Mouse (Mus musculus): ENCODE measurements at regions not wholly inside any gene's neighbourhood (a gene's known extent, or its start where the extent isn't known, plus 50 kb on each side); places are given as distances from the start of the nearest gene placed in this dataset.

DNA sequence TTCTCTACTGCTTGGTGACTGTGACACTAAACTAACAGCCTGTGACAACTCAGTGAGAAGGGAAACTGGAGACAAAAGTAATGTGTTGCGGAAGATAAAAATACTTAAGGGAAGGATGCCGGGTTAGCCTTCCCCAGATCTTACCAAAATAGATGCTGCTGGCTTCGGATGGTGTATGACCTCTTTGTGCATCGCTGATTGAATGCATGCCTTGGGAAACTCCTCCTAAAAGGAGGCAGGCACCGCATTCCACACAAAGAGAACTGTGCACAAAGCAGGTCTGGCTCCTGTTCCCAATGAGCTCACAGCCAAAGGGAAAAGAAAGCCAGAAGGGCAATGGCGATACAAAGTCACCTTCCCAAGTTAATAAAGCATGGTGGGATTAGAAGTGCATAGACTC lies 144.9 kb upstream of the Hnrnpa3 start:
- no peak for DNase-seq

DNA sequence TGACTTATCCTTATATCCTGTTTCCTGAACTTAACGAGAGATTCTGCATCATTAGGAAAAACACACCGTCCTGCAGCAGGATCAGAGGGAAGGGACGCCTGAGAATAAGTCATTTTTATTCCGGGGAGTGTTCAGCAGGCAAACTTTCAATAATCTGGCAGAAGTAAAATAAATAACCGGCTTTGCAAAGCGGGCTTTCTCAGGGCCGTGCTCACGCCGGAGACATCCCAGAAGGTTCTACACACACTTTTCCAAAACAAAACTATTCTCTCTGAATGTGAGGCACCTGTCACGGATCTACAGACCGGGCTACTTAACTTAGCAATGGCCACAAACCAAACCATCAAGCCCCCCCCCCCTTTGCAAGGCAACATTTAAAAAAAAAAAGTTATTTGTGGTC lies 142.8 kb upstream of the Hnrnpa3 start:
- DNase-seq, result no peak

DNA sequence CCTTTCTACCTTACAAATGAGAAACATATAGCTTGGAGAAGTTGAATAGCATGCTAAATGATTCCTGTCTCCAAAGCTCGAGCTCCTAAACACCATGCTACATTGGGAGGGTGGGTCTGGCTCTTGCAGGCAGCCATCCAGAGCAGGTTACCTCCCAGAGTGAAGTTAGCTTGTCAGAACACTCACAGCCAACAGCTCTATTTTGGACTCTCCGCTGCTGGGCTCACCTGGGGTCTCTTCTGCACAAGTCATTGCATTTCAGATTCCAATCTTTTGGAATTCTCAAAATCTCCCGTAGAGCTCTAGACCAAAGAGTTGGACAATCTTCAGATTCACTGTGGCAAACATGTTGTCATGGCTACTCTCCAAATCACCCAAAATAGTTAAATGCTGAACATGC lies 142.0 kb upstream of the Hnrnpa3 start:
- DNase-seq, result no peak

DNA sequence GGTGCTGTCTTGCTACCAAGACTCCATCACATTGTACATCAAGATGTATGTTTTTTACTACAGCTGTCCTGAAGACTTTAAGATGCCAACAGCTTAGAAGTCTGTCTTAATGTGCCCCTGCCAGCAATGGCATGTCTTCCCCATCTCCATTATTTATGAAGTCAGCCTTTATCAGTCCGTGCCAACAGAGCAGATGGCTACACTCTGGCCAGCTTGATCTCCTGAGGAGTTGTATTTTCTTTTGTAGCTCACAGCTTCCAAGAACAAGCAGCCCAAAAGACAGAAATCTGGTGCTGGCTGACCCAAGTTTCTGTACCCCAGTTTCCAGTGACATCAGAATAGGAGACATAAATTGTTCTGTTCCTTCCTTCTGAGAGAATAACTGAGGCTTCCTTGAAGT lies 140.5 kb upstream of the Hnrnpa3 start:
- no peak for DNase-seq

DNA sequence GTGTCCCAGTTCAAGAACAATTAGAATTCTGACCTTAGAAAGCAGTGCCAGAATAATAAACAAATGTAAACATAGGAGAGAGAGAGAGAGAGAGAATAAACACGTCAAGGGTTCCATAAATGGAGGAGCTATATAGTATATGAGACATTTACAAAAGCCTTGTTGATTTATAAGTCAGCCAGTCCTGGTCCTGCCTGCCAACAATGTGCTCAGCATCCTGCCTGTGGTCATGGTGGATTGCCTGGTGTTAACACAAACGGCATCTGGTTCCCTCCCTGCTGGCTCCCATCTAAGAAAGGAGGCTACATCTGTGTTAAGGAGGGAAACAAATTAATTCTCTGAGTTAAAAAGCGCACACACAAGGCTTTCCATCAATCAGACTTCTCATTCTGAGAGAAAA lies 133.5 kb upstream of the Hnrnpa3 start:
- no peak for DNase-seq

DNA sequence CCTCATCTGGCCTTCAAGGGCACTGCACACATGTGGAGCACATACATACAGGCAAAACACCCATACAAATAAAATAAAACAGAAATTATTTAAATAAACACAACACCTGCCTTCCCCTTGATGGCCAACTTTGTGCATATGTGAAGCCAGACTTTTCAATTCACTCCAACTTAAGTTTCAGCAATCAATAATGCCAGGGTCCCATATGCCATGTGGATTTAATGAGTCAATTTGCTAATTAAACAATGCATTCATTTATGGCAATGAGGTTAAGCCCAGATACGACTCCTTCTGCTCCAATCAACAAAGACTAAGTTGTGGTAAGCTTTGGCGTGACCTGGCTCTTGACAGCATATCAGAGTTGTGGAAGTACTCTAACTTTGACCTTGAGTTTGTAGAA lies 130.4 kb upstream of the Hnrnpa3 start:
- DNase-seq, result no peak

DNA sequence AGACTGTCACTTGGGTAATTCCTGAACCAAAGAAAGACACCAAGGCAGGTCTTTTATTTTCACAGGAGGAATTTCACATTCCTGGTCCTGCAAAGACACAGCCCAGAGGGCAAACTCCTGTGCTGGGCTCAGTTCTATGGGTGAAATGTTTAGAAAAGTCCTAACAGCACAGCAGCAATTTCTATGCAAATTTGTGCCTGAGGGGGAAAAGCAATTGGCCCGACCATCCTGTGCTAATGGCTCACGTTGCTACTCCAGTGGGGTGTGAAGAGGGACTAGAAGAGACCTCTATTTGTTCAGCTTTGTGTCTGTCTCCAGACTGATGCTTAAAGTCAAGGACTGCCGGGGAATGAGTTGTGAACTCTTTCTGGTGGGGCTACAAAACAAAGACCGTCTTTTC lies 120.9 kb upstream of the Hnrnpa3 start:
- no peak for DNase-seq

DNA sequence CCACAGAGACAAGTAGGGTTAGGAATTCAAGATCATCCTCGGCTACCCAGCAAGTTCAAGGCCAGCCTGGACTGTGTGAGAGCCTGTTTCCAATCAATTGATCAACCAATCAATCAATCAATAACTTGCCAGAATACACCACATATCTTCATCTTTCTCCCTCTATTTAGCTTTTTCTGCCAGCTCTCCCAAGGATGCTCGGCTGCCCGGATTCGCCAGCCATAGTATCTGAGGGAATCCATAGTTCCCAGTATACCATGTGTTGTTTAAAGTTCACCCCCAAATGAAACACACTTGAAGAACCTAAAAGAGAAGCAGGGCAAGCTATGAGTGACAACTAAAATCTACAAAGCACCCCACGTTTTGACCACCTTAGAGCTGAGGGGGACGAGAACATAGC lies 119.3 kb upstream of the Hnrnpa3 start:
- no peak for DNase-seq

DNA sequence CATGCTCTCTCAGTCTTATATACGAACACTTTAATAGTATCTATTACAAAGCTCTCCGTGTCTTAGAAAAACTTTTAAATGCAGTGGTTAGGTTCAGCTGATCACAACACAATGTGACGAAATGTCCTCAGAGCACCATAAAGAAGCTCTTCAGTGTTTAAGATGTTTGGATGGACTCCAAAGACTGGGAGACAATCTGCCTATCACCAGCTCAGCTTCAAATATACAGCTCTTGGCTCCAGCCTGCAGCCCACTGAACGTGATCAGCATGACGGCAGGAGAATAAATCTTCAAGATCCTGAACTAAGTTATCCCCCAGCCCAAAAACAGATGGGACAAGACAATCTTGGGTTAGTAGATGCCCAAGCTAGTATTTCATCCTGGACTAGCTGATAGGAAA lies 116.7 kb upstream of the Hnrnpa3 start:
- no peak for DNase-seq

DNA sequence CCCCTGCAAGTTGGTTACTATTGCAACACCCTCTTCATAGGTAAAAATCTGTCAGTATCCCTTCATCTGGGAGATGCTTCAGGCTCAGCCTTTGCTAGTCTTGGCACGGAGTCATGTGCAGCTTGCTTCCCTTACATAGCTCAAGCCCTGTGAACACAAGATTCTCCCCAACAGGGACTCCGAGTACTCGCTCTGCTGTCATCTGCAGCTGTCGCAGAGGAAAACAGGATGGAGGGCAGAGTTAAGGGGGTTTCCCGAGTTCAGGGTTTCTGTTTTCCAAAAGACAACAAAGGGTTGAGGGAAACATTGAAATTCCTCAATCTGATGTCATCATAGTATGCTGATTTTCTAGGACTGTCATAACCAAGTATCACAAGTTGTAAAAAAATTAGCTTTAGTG lies 116.3 kb upstream of the Hnrnpa3 start:
- DNase-seq, result peak; percentile 60

DNA sequence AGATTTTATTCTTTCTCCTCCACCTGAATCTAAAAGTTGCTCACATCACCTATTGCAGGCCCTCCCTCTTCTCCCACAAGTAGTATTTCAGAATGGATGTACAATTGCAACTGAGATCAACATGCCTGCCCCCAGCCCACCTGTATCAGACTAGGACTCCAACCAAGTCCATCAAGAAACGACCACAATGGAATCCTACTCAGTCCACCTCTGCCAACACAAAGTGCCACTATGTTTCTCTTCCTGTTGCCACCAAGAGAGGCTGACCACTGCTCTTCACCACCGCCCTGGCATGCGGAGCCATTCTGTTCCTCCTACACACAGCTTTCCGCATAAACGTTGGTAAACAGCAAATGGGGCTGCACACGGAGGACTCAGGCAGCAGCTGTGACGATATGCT lies 113.1 kb upstream of the Hnrnpa3 start:
- DNase-seq, result no peak

DNA sequence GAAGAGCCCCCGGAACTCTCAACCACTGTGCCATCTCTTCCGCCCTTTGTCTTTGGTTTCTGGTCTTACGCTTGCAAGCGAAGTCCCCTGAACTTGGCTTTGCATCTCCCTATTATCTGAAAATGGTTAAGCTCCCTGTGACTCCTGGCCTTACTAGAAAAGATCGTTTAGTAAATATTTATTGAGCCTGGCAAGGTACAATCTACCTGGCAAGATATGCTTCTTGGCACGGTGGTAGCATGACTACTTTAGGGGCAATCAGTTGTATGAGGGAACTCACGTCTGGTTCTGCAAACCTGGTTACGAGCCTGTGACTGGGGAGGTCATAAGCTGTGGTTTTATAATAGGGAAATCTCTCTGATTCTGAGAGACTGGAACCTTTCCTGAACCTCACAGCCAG lies 103.4 kb upstream of the Hnrnpa3 start:
- no peak for DNase-seq

DNA sequence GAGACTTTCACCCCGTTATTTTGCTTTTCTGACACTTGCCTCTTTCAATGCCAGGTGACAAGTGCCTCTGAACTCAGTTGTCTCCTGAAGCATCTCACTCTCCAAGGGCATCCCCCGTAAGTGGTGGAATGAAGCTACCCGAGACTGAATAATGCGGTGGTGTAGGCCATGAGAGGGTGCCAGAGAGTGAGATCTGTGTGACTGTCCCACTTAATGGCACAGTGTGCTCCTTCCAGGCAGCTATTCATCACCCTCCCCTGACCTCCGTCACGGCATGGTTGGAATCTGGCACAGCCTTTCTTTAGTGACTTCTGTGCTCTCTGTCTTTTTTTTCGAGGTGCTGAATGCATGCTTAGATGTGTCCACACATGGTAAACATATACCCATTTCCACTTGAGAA lies 102.3 kb upstream of the Hnrnpa3 start:
- DNase-seq, result peak; percentile 4

DNA sequence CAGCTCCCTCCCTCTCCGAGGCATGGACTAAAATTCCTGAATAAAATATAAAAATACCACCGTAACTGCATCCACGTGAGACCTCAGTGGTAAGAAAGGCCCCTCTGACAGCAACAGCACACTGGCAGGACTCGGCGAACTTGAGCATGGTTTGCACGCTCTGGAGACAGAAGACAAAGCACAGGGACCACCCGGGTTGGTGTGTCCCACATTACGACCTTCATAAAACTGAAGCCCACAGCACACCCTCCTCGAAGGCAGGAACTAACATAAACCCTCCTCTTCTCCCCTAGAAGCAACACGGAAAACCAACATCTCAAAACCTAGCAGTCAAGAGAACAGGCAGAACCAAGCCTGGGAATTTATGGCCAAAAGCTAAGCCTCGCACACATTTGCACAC lies 101.7 kb upstream of the Hnrnpa3 start:
- DNase-seq, result no peak

DNA sequence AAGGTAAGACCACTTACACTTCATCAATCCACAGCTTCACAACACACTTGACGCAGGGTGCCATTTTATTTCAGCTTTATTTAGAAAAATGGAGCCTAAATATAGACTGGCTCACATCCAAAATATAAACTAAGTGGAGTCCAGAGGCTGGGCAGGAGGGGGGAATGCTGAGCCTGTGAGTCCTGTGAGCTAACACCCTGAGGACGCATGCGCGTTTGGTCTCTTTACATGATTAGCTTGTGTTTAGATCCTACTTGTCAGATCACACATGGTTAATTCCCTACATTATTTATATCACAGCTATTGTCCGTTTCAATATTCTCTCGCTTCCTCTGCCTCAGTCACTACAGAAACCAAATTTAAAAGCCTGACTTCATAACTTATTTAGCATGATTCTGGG lies 99.1 kb upstream of the Hnrnpa3 start:
- peak; percentile 17 for DNase-seq

DNA sequence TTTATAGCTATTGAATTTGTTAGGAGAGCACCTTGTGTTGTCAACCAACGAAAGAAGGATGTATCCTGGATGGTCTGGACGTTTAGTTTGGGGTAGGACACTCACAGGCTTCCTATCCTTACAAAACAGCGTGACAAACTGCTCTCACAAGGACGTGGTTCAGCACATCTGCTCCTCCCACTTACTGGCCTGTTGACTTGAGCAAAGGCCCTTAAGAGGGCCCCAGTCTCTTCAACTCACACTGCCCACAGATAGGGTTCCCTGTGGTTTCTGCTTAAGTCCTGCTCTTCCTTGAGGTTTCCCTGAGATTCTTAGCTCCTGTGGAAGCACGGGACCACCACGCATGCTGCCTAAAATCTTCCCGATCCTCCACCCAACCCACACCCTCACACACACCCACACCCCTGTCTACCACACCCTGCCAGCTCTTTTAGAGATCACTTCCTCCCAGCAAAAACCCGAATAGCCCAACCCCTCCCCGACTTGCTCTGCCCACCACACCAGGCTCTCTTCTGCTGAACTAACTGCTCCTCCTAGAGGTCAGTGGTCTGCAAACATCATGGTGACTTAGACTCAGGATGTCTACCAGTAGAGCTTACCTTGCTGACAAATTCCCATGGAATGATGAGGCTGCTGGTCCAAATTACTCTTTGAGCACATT lies 95.7 kb upstream of the Hnrnpa3 start:
- DNase-seq, result peak; percentile 57

DNA sequence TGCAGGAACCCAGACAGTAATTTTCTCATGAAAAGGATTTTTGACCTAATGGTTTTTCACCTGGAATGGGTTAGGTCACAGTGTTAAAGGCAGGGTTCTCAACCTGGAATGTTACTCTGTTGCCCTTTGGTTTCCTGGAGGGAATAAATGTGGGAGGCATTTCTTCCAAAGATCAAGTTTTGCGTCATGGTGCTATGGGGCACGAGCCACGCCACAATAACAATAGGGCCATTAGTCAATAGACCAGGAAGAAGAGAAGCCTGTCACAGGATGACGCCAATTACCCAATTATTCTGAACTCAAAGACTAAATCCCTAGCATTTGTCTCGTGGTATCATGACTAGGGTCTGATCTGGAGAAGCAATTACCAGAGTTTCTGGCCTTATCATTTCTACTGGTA lies 94.3 kb upstream of the Hnrnpa3 start:
- DNase-seq, result peak; percentile 9

DNA sequence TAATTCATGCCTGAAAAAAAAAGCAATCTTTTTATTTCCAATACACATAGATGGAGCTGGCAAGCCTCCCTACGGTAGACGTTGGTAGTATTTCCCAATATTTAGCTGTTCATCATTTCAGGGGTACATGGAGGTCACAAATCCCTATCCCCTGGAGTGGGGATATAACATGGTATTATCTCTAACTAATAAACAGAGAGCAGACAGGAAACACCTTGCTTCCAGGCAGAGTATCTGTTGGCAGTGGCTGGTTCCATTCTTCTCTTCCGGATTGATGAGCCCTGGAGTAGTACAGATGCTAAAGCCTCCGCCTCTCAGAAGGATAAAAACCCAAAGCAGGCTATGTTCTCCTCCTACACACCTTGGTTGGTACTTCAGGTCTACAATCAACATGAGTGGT lies 91.9 kb upstream of the Hnrnpa3 start:
- DNase-seq, result peak; percentile 5

DNA sequence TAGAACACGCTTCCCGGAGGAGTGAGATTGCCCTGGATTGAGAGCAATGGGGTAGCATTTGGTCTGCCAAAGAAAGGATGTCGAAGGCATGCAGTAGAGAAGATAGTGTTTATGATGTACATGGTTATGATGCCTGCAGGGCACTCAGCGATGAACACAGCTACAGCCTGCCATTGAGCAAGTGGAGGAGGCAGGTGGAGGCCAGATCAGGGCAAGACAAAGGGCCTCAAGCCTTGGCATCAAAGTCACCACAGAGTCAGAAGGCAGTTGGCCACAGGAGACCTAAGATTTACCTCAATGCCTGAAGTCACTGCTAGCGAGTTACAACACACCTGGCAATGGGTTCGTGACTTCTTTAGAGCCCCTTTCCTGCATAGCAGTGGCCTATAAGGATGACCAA lies 89.3 kb upstream of the Hnrnpa3 start:
- DNase-seq, result no peak

DNA sequence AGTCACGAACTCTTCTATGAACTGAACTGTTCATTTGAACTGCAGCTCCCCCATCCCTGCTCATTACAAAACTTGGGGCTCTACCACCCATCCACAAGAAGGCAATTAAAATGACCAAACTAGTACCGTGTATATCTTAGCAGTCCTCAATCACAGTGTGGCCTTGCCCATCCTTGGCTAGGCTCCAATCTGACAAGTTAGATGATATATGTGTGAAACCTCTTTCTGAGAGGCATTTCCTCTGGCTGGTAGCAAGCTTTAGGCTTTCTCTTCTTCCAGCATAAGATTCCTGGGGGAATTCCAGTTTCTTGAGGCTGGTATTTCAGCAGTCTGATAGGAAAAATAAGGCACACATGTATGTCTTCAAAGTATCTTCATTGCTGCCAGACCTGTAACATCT lies 88.8 kb upstream of the Hnrnpa3 start:
- DNase-seq, result peak; percentile 33

DNA sequence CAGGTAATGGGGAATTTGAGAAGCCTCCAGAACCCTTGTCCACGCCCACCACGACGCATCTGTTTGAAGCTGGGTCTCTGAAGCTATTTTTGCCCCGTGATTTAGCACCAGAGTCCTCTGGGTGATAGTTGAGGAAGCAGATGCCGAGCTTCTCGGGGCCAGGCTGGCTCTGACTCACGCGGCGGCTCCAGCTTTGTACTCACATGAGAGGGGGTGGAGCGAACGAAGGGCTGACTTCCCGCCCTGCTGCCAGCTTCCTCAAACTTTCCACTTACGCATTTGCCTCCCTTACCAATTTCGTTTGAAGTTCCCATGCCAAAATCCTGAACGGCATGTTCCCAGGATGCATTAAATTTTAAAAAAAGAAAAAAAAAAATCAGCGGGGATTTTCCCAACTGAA lies 74.1 kb upstream of the Hnrnpa3 start:
- peak; percentile 88 for DNase-seq

DNA sequence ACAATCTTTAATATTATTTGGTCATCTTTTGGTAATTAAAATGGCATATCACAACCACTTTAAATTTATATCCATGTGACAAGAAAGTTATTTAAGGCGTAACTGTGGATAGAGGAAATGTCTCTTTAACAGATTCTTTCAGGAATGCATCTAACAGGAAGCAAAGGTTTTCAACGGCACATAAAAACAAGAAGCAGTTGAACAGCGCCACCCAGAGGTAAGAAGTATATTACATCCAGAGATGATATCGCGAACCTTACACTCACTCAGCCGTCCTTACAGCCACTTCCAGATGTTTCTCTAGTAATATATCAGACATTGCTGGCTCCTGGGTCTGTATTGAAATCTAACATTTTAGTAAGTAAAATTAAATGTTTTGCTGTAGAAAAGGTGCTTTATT lies 70.5 kb upstream of the Hnrnpa3 start:
- peak; percentile 84 for DNase-seq

DNA sequence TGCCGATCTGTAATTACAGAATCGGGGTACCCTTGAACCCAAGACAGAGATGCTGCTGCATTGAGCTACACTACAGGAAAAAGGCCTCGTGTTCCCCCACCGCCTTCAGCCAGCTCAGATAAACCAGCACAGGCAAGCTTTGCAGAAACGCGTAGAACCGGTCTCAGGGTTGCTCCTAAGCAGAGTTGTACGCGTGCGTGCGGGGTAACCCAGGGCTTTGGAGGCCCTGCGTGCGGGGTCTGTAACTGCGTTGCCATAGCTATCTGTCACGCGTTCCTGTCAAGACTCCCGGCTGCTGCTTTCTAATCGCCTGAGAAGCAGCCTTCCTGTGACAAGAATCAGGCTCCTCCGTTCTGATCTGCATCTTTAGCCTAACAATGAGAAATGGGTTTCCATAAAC lies 69.6 kb upstream of the Hnrnpa3 start:
- no peak for DNase-seq

DNA sequence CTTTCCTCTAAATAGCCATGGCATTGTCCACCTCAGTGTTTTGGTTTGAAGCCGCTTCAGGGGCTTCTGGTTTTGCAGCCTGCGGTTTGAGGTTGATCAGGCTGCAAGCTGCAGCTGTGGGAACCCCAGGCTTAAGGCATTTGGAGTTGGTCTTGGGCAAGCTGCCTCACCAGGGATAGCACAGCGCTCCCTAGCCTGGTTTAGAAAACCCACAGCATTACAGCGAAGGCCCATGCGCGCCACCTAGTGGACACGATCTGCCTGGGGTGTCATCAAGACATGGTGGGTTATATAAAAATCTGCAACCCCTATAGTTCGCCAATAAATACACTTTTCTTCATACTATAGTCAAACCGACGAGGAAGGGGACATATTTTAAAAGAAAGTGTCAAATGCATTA lies 68.9 kb upstream of the Hnrnpa3 start:
- DNase-seq, result peak; percentile 91

DNA sequence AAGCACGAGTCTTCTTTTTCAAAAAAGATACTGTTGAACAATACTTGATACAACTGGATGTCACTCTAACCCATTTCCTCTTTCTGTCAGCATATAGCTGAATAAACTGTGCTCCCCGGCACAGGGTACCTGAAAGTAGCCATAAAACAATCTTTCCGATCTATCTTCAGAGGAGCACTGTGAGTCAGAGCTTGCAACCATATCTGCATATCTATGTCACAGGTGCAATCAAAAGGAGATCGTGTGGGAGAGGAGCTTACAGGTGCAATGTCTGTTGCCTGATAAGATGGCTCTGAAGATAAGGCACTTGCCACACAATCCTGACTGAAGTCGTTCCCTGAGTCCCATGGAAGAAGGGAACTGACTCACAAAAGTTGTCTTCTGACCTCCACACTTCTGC lies 58.5 kb upstream of the Hnrnpa3 start:
- DNase-seq, result no peak
